Mouse (Mus musculus): ENCODE measurements around the gene Clcnkb.
A peak's percentile ranks its signal among the peaks of the same experiment; 100 is the strongest.

The Clcnkb gene

GRCm38 (mm10) chr4:141415924-141416323 is at the start of gene Clcnkb:
TSS of gene Clcnkb (minus strand) at chr4:141416014.
- no peak for DNase-seq (ENCODE audit: low spot score)

GRCm38 (mm10) chr4:141464722-141465121 is 48.9 kb upstream of the Clcnkb start:
- DNase-seq (ENCODE audit: low spot score), result no peak

GRCm38 (mm10) chr4:141463472-141463871 is 47.7 kb upstream of the Clcnkb start:
- no peak for DNase-seq (ENCODE audit: low spot score)

GRCm38 (mm10) chr4:141461576-141461975 is 45.8 kb upstream of the Clcnkb start:
- no peak for DNase-seq (ENCODE audit: low spot score)

GRCm38 (mm10) chr4:141461088-141461487 is 45.3 kb upstream of the Clcnkb start:
- no peak for DNase-seq (ENCODE audit: low spot score)

GRCm38 (mm10) chr4:141460481-141460880 is 44.7 kb upstream of the Clcnkb start:
- no peak for DNase-seq (ENCODE audit: low spot score)

- no peak for DNase-seq (ENCODE audit: low spot score)
Observed at GRCm38 (mm10) chr4:141459766-141460165, 44.0 kb upstream of the Clcnkb start.

GRCm38 (mm10) chr4:141458888-141459287 is 43.1 kb upstream of the Clcnkb start:
- DNase-seq (ENCODE audit: low spot score), result no peak

GRCm38 (mm10) chr4:141458236-141458635 is 42.4 kb upstream of the Clcnkb start:
- no peak for DNase-seq (ENCODE audit: low spot score)

GRCm38 (mm10) chr4:141456193-141456938 is 40.6 kb upstream of the Clcnkb start:
- no peak for DNase-seq (ENCODE audit: low spot score)

- no peak for DNase-seq (ENCODE audit: low spot score)
Observed at GRCm38 (mm10) chr4:141455526-141455925, 39.7 kb upstream of the Clcnkb start.

- DNase-seq (ENCODE audit: low spot score), result no peak
Observed at GRCm38 (mm10) chr4:141454581-141455350, 39.0 kb upstream of the Clcnkb start.

- DNase-seq (ENCODE audit: low spot score), result no peak
Observed at GRCm38 (mm10) chr4:141451916-141452450, 36.2 kb upstream of the Clcnkb start.

- DNase-seq (ENCODE audit: low spot score), result no peak
Observed at GRCm38 (mm10) chr4:141451251-141451650, 35.4 kb upstream of the Clcnkb start.

- no peak for DNase-seq (ENCODE audit: low spot score)
Observed at GRCm38 (mm10) chr4:141446211-141446610, 30.4 kb upstream of the Clcnkb start.

- DNase-seq (ENCODE audit: low spot score), result no peak
Observed at GRCm38 (mm10) chr4:141445328-141445720, 29.5 kb upstream of the Clcnkb start.

- peak; percentile 84 for DNase-seq (ENCODE audit: low spot score)
Observed at GRCm38 (mm10) chr4:141444451-141445327, 28.9 kb upstream of the Clcnkb start, which contains the start of gene Zbtb17. TSS of gene Zbtb17 (plus strand) at chr4:141444654.

GRCm38 (mm10) chr4:141443641-141444429 is 28.0 kb upstream of the Clcnkb start:
- DNase-seq (ENCODE audit: low spot score), result no peak

- DNase-seq (ENCODE audit: low spot score), result no peak
Observed at GRCm38 (mm10) chr4:141440877-141441276, 25.1 kb upstream of the Clcnkb start.

GRCm38 (mm10) chr4:141439083-141439803 is 23.4 kb upstream of the Clcnkb start:
- DNase-seq (ENCODE audit: low spot score), result no peak
